In genomic region chr9:69856621-69857020, GRCm38 (mm10) we compare ENCODE assay signal across 10 mouse cellular contexts.
DNase-seq lines count a peak whose midpoint lies in the region; ATAC-seq and TF ChIP-seq lines count a peak whose summit lies in the region.
"Had no signal": no experiment of that assay in that cellular context is flagged by ENCODE, and none has a peak within 500 bp of the region (broad histone marks: within the 10 kb centered on the region; RNA-seq: fewer than 3 reads in every experiment).

No protein-coding gene starts in this region.

- DNase-seq in kidney, postnatal 0 days (ENCODE audit: low spot score): peak; percentile 57
- DNase-seq in ES-E14 (ENCODE audit: low read depth, low spot score): peak; percentile 46
- DNase-seq in adrenal gland, postnatal 36 days: peak; percentile 34 to 35
- peak; percentile 49 for DNase-seq in limb, embryonic 14.5 days (ENCODE audit: low spot score)
- DNase-seq in cerebellum, adult 8-10 months: no peak
- no peak for DNase-seq in layer of hippocampus, postnatal 36 days
- DNase-seq: gastrocnemius, postnatal 14 days had no signal

- no peaks in the 10 kb centered on the region for H3K36me3 ChIP-seq in kidney, postnatal 0 days (ENCODE audit: insufficient read depth, low read length)
- no peaks in the 10 kb centered on the region for H3K36me3 ChIP-seq in kidney, embryonic 16.5 days (ENCODE audit: insufficient read depth, low read length)
- no peaks in the 10 kb centered on the region for H3K36me3 ChIP-seq in ES-E14 (ENCODE audit: control insufficient read depth, insufficient read depth, low read length, poor library complexity, severe bottlenecking)
- H3K36me3 ChIP-seq in limb, embryonic 14.5 days (ENCODE audit: control insufficient read depth, insufficient read depth, low read length): no peaks in the 10 kb centered on the region
- H3K36me3 ChIP-seq: lung, embryonic 15.5 days; stomach, embryonic 15.5 days had no signal

- no peak overlapping the region for H3K27ac ChIP-seq in kidney, postnatal 0 days
- no peak overlapping the region for H3K27ac ChIP-seq in kidney, embryonic 16.5 days (ENCODE audit: low read length)
- H3K27ac ChIP-seq in ES-E14 (ENCODE audit: insufficient read depth, low read depth, low read length, poor library complexity, severe bottlenecking): no peak overlapping the region
- H3K27ac ChIP-seq in limb, embryonic 14.5 days (replicated peaks; ENCODE audit: low read depth, low read length): no peak overlapping the region
- H3K27ac ChIP-seq: lung, embryonic 15.5 days; stomach, embryonic 15.5 days had no signal

- in situ Hi-C loops in ES-E14 (cut with MboI; ENCODE audit: low sequenced_read_pairs in 2 of 2, unreplicated experiment in 2 of 2): no loop called here

- TF ChIP-seq POLR2A in limb, embryonic 14.5 days (IDR thresholded peaks at IDR 0.05; ENCODE audit: borderline replicate concordance, extremely low read depth, insufficient read depth, insufficient read length): no peak

- H3K4me2 ChIP-seq in kidney, postnatal 0 days (ENCODE audit: low read length): no peak overlapping the region
- H3K4me2 ChIP-seq in kidney, embryonic 16.5 days (replicated peaks; ENCODE audit: low read depth, low read length): no peak overlapping the region
- H3K4me2 ChIP-seq in limb, embryonic 14.5 days (replicated peaks; ENCODE audit: low read depth, low read length, severe bottlenecking): no peak overlapping the region
- H3K4me2 ChIP-seq: lung, embryonic 15.5 days; stomach, embryonic 15.5 days had no signal

- no peak overlapping the region for H3K4me3 ChIP-seq in kidney, postnatal 0 days (replicated peaks; ENCODE audit: low read depth, low read length)
- H3K4me3 ChIP-seq in kidney, embryonic 16.5 days (ENCODE audit: low read length): no peak overlapping the region
- H3K4me3 ChIP-seq in ES-E14 (ENCODE audit: insufficient read depth in 1 of 2, low read depth in 1 of 2, low read length in 2 of 2, poor library complexity in 1 of 2, severe bottlenecking in 1 of 2): no peak overlapping the region
- H3K4me3 ChIP-seq in limb, embryonic 14.5 days (replicated peaks; ENCODE audit: low read length): no peak overlapping the region
- H3K4me3 ChIP-seq: lung, embryonic 15.5 days; stomach, embryonic 15.5 days had no signal

- TF ChIP-seq CTCF in kidney, postnatal 0 days (IDR thresholded peaks at IDR 0.05; ENCODE audit: low read depth): no peak

- WGBS in kidney, postnatal 0 days: 87% methylated on average over 7 of the region's 7 CpGs
- WGBS in kidney, embryonic 16.5 days: 85% methylated on average over 7 of the region's 7 CpGs
- WGBS in limb, embryonic 14.5 days: 86% methylated on average over 7 of the region's 7 CpGs

- no peaks in the 10 kb centered on the region for H3K9me3 ChIP-seq in kidney, postnatal 0 days (replicated peaks; ENCODE audit: low read length)
- H3K9me3 ChIP-seq in kidney, embryonic 16.5 days (ENCODE audit: low read length): no peaks in the 10 kb centered on the region
- H3K9me3 ChIP-seq in ES-E14 (ENCODE audit: control insufficient read depth, insufficient read depth, low read depth, low read length): no peaks in the 10 kb centered on the region
- H3K9me3 ChIP-seq in limb, embryonic 14.5 days (ENCODE audit: control insufficient read depth, low read length): no peaks in the 10 kb centered on the region
- H3K9me3 ChIP-seq: lung, embryonic 15.5 days; stomach, embryonic 15.5 days had no signal

- H3K27me3 ChIP-seq in kidney, postnatal 0 days (ENCODE audit: insufficient read depth, low read length): no peaks in the 10 kb centered on the region
- no peaks in the 10 kb centered on the region for H3K27me3 ChIP-seq in kidney, embryonic 16.5 days (ENCODE audit: insufficient read depth, low read length)
- H3K27me3 ChIP-seq in limb, embryonic 14.5 days (ENCODE audit: control insufficient read depth, insufficient read depth, low read length): no peaks in the 10 kb centered on the region
- H3K27me3 ChIP-seq: lung, embryonic 15.5 days; stomach, embryonic 15.5 days had no signal

- ATAC-seq in kidney, postnatal 0 days (replicated peaks; ENCODE audit: low FRiP score, low read depth): no peak
- ATAC-seq in kidney, embryonic 16.5 days (ENCODE audit: low FRiP score, low TSS enrichment): no peak
- ATAC-seq in limb, embryonic 14.5 days (ENCODE audit: low FRiP score, low read depth): no peak

- H3K4me1 ChIP-seq in kidney, postnatal 0 days (replicated peaks; ENCODE audit: insufficient read depth, low read length): no peaks in the 10 kb centered on the region
- H3K4me1 ChIP-seq in kidney, embryonic 16.5 days (ENCODE audit: insufficient read depth, low read length): no peaks in the 10 kb centered on the region
- H3K4me1 ChIP-seq in ES-E14 (ENCODE audit: control insufficient read depth in 2 of 2, insufficient read depth in 2 of 2, low read length in 2 of 2, poor library complexity in 1 of 2): no peaks in the 10 kb centered on the region
- H3K4me1 ChIP-seq in limb, embryonic 14.5 days (ENCODE audit: control insufficient read depth, insufficient read depth, low read length): no peaks in the 10 kb centered on the region
- H3K4me1 ChIP-seq: lung, embryonic 15.5 days; stomach, embryonic 15.5 days had no signal

- no peak overlapping the region for H3K9ac ChIP-seq in kidney, postnatal 0 days (ENCODE audit: low read depth, low read length)
- H3K9ac ChIP-seq in kidney, embryonic 16.5 days (replicated peaks; ENCODE audit: low read length): no peak overlapping the region
- no peak overlapping the region for H3K9ac ChIP-seq in ES-E14 (ENCODE audit: insufficient read depth, low read depth, low read length, poor library complexity, severe bottlenecking)
- no peak overlapping the region for H3K9ac ChIP-seq in limb, embryonic 14.5 days (ENCODE audit: low read depth, low read length, severe bottlenecking)
- H3K9ac ChIP-seq: lung, embryonic 15.5 days; stomach, embryonic 15.5 days had no signal

TF ChIP-seq in ES-E14, 5 proteins besides CTCF, POLR2A, EP300 and RAD21:
- TF ChIP-seq HCFC1 (IDR thresholded peaks at IDR 0.05; ENCODE audit: borderline replicate concordance, insufficient read depth, low read length) (no peak), CHD2 (IDR thresholded peaks at IDR 0.05; ENCODE audit: low read depth, low read length) (no peak), ZC3H11A (IDR thresholded peaks at IDR 0.05; ENCODE audit: borderline replicate concordance, low read depth, low read length) (no peak), ZNF384 (IDR thresholded peaks at IDR 0.05; ENCODE audit: low read depth, low read length) (no peak), MAFK (IDR thresholded peaks at IDR 0.05; ENCODE audit: insufficient read depth, low read depth, low read length) (no peak)

Comparison
In these comparisons a context has a peak if more than half of its experiments do, and no peak if none do; other contexts are left out.
1. DNase-seq: peak in kidney, postnatal 0 days (single experiment), ES-E14 (single experiment), adrenal gland, postnatal 36 days (2 of 2) and limb, embryonic 14.5 days (single experiment); none in cerebellum, adult 8-10 months (single experiment) and layer of hippocampus, postnatal 36 days (0 of 2).